Mouse (Mus musculus): Measurements from ENCODE around the gene Nsl1. TPM values are rescaled to one million over a fixed set of nuclear protein-coding genes. Genes with fewer than 3 reads are reported as not detected.

The Nsl1 gene
- total RNA-seq, 2 experiments from 2014 or later: 3.8 to 6.7 TPM

- ATAC-seq (replicated peaks; ENCODE audit: low FRiP score, poor library complexity, severe bottlenecking): no peak
These were observed 24.1 kb downstream of the Nsl1 start for GRCm38 (mm10) chr1:191086960-191087359.

GRCm38 (mm10) chr1:191087955-191088354 lies 25.1 kb downstream of the Nsl1 start:
- ATAC-seq (replicated peaks; ENCODE audit: low FRiP score, poor library complexity, severe bottlenecking): no peak

- ATAC-seq (replicated peaks; ENCODE audit: low FRiP score, poor library complexity, severe bottlenecking): no peak
These were observed 26.5 kb downstream of the Nsl1 start for GRCm38 (mm10) chr1:191089355-191089754.

- ATAC-seq (replicated peaks; ENCODE audit: low FRiP score, poor library complexity, severe bottlenecking): no peak
These were observed 29.2 kb downstream of the Nsl1 start for GRCm38 (mm10) chr1:191092050-191092449.

GRCm38 (mm10) chr1:191093578-191093977 lies 30.8 kb downstream of the Nsl1 start:
- no peak for ATAC-seq (replicated peaks; ENCODE audit: low FRiP score, poor library complexity, severe bottlenecking)

- no peak for ATAC-seq (replicated peaks; ENCODE audit: low FRiP score, poor library complexity, severe bottlenecking)
These were observed 32.2 kb downstream of the Nsl1 start for GRCm38 (mm10) chr1:191095019-191095418.

GRCm38 (mm10) chr1:191096871-191097681 lies 34.3 kb downstream of the Nsl1 start:
- ATAC-seq (replicated peaks; ENCODE audit: low FRiP score, poor library complexity, severe bottlenecking): no peak

- no peak for ATAC-seq (replicated peaks; ENCODE audit: low FRiP score, poor library complexity, severe bottlenecking)
These were observed 35.3 kb downstream of the Nsl1 start, which contains the start of gene Batf3 for GRCm38 (mm10) chr1:191097802-191098747. TSS of gene Batf3 (plus strand) at chr1:191097847.

- no peak for ATAC-seq (replicated peaks; ENCODE audit: low FRiP score, poor library complexity, severe bottlenecking)
These were observed 36.3 kb downstream of the Nsl1 start for GRCm38 (mm10) chr1:191099114-191099513.

- ATAC-seq (replicated peaks; ENCODE audit: low FRiP score, poor library complexity, severe bottlenecking): no peak
These were observed 37.0 kb downstream of the Nsl1 start for GRCm38 (mm10) chr1:191099772-191100291.

GRCm38 (mm10) chr1:191102730-191103370 lies 40.0 kb downstream of the Nsl1 start:
- ATAC-seq (replicated peaks; ENCODE audit: low FRiP score, poor library complexity, severe bottlenecking): no peak

- no peak for ATAC-seq (replicated peaks; ENCODE audit: low FRiP score, poor library complexity, severe bottlenecking)
These were observed 42.4 kb downstream of the Nsl1 start for GRCm38 (mm10) chr1:191105246-191105645.

- no peak for ATAC-seq (replicated peaks; ENCODE audit: low FRiP score, poor library complexity, severe bottlenecking)
These were observed 44.5 kb downstream of the Nsl1 start for GRCm38 (mm10) chr1:191107306-191107705.

- no peak for ATAC-seq (replicated peaks; ENCODE audit: low FRiP score, poor library complexity, severe bottlenecking)
These were observed 47.1 kb downstream of the Nsl1 start for GRCm38 (mm10) chr1:191109907-191110306.

- no peak for ATAC-seq (replicated peaks; ENCODE audit: low FRiP score, poor library complexity, severe bottlenecking)
These were observed 48.3 kb downstream of the Nsl1 start for GRCm38 (mm10) chr1:191111146-191111545.

- ATAC-seq (replicated peaks; ENCODE audit: low FRiP score, poor library complexity, severe bottlenecking): no peak
These were observed 52.1 kb downstream of the Nsl1 start for GRCm38 (mm10) chr1:191114868-191115267.

GRCm38 (mm10) chr1:191115514-191116238 lies 52.9 kb downstream of the Nsl1 start:
- no peak for ATAC-seq (replicated peaks; ENCODE audit: low FRiP score, poor library complexity, severe bottlenecking)

- ATAC-seq (replicated peaks; ENCODE audit: low FRiP score, poor library complexity, severe bottlenecking): no peak
These were observed 59.9 kb downstream of the Nsl1 start for GRCm38 (mm10) chr1:191122744-191123143.

GRCm38 (mm10) chr1:191123696-191124095 lies 60.9 kb downstream of the Nsl1 start:
- ATAC-seq (replicated peaks; ENCODE audit: low FRiP score, poor library complexity, severe bottlenecking): no peak
